Mouse (Mus musculus) erythroid progenitor cell, adult 5-6 weeks (primary cell): ENCODE measurements around the gene Mup7. TPM values are rescaled to one million over a fixed set of nuclear protein-coding genes. Genes with fewer than 3 reads are reported as not detected.
"Not testable (repeated sequence)": the region's sequence is repeated elsewhere in the genome, so short reads cannot be mapped to it uniquely, and the experiment has no call there.

Experiments
- ATAC-seq: replicated peaks from 2 replicates; pipeline ENCODE4 v1.8.0; 2016; ENCODE audit warnings: moderate number of reproducible peaks, mild to moderate bottlenecking, moderate TSS enrichment, inconsistent platforms; ENCODE audit not compliant: poor library complexity, low FRiP score, severe bottlenecking
- total RNA-seq, 2 experiments: library from RNA; stranded (forward) in 1 of 2; stranded (reverse) in 1 of 2; fragments of 150-400 nt in 1 of 2; fragments of 186-747, 209-891 nt in 1 of 2; gene quantifications; 2 replicates each; pipeline versions ENCODE4 v1.2.3 to v1.2.4; 2015 to 2017; ENCODE audit warnings: low replicate concordance in 2 of 2

Mup7 gene
- total RNA-seq (2015; ENCODE audit: low replicate concordance) (not detected in 2 replicates), total RNA-seq (2017; ENCODE audit: low replicate concordance) (not detected in 2 replicates)

DNA sequence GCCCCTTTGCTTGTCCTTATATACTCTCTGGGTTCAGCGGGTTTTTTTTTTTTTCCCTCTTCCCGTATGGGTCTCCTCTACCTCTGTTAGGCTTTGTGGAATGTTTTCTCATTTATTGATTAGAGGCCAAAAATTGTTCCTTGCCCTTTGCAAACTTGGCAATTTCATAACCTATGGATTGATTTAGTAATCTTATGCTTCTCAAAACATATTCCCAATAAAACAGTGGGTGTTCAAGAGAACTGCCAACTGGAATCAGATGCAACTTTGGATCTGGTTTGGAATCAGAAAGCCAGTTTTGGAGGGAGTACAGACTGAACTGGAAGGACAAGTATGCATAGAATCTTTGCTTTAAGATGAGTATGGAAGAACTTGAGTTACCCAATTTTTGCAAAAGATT, at the start of gene Mup7:
Gene Mup7 (minus strand): TSS at position 101 of the 400 bp plus-strand sequence.
- not testable (repeated sequence) for ATAC-seq

DNA sequence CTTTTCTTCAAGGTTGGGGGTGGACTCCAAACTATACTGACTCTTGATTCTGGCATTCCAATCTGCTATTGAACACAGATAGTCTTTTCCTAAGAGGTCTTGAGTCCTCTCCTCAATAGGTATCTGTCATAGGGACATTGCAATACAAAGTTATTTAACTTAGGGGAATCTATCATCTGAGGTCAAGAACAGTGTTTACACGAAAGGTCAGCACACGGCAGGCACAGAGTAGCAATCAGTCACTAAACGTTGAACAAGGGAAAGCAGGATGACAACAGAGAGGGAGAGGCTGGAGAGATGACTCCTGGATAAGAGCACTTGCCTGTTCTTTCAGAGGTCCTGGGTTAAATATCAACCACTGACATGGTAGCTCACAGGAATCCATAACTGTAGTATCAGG, 9.6 kb upstream of the Mup7 start:
- not testable (repeated sequence) for ATAC-seq

DNA sequence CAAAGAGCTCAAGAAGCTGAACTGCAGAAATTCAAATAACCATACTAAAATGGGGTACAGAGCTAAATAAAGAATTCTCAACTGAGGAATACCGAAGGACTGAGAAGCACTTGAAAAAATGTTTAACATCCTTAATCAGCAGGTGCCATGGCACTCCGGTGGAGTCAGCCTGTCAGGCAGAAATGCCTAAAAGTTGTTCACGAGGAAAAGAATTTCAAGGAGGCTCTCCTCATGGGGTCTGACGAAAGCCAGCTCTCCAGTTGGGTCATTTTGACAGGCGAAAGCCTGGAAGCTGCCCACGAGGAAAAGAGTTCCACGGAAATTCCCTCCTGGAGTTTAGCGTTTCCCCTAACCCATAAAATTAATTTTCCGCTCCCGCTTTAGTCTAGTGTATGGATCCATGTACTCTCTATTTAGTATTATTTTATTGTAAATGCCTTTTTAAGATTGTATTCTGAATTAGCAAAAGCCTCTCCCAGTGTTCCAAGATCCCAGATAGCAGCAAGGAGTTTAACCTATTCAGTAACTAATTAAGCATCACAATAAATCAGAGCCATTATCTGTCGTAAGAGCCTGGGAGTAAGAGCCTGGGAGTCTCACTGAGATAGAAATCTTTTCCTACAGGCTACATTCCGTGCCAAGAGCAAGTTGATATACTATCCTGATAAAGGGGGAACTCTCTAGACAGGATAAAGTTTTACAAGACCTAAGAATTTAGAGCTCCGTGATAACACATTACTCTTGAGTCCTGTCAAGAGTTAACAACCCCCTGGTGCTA, 40.8 kb downstream of the Mup7 start:
- not testable (repeated sequence) for ATAC-seq

DNA sequence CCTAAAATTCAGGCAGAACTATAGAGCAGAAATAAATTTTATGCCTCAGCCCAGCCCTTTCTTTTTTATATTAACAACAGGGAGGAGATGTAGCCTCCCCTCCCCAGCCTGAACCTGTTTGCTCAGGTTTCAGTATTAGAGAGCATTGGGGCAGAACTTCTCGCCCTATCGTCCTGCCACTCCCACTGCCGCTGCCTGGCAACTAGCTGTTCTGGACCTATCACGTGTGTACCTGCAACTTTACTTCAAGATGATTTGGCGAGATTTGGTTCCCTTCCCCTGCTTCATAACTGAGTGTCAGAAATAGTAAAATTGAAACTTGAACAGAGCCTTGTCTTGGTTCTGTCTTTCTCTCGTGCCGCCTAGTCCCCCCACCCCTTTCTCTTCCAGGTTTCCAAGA, 50.1 kb downstream of the Mup7 start:
- not testable (repeated sequence) for ATAC-seq

Other genes with a start within 250 kb of the Mup7 start
- not detected in 2 replicates for gene Slc46a2, start 155.4 kb downstream of the Mup7 start, total RNA-seq (2015; ENCODE audit: low replicate concordance)
- gene Slc46a2, start 155.4 kb downstream of the Mup7 start, total RNA-seq (2017; ENCODE audit: low replicate concordance): not detected in 2 replicates
- not detected in 2 replicates for gene Mup4, start 109.8 kb downstream of the Mup7 start, total RNA-seq (2015; ENCODE audit: low replicate concordance)
- not detected in 2 replicates for gene Mup4, start 109.8 kb downstream of the Mup7 start, total RNA-seq (2017; ENCODE audit: low replicate concordance)
- not detected in 2 replicates for gene Mup6, start 106.2 kb downstream of the Mup7 start, total RNA-seq (2015; ENCODE audit: low replicate concordance)
- not detected in 2 replicates for gene Mup6, start 106.2 kb downstream of the Mup7 start, total RNA-seq (2017; ENCODE audit: low replicate concordance)
- not detected in 2 replicates for gene Mup2, start 83.8 kb upstream of the Mup7 start, total RNA-seq (2015; ENCODE audit: low replicate concordance)
- gene Mup2, start 83.8 kb upstream of the Mup7 start, total RNA-seq (2017; ENCODE audit: low replicate concordance): not detected in 2 replicates
- not detected in 2 replicates for gene Mup8, start 152.1 kb upstream of the Mup7 start, total RNA-seq (2015; ENCODE audit: low replicate concordance)
- gene Mup8, start 152.1 kb upstream of the Mup7 start, total RNA-seq (2017; ENCODE audit: low replicate concordance): not detected in 2 replicates